Mouse (Mus musculus) CH12.LX (cell line): ENCODE measurements around the gene Gpr3.

Source experiments
- CHD1 ChIP-seq: IDR thresholded peaks from 2 replicates; pipeline ENCODE4 v1.6.1; 2012; ENCODE audit warnings: low read depth, low read length, improper control_type of control experiment, inconsistent platforms
- CTCF ChIP-seq, 2 experiments: IDR thresholded peaks in 1 of 2; conservative IDR thresholded peaks in 1 of 2; 2 replicates each; pipeline ENCODE4 v1.5.1; 2011 to 2012; ENCODE audit warnings: low read depth in 2 of 2, low read length in 2 of 2, improper control_type of control experiment in 1 of 2, inconsistent platforms in 1 of 2, mild to moderate bottlenecking in 1 of 2, moderate library complexity in 1 of 2
- HCFC1 ChIP-seq: IDR thresholded peaks from 2 replicates; pipeline ENCODE4 v1.6.1; 2012; ENCODE audit warnings: low read depth, mild to moderate bottlenecking, inconsistent platforms, low read length, improper control_type of control experiment
- MAX ChIP-seq: IDR thresholded peaks from 2 replicates; pipeline ENCODE4 v1.6.1; 2011; ENCODE audit warnings: low read length, improper control_type of control experiment
- MAZ ChIP-seq: IDR thresholded peaks from 2 replicates; pipeline ENCODE4 v1.6.1; 2012; ENCODE audit warnings: low read depth, mild to moderate bottlenecking, inconsistent platforms, low read length, improper control_type of control experiment, moderate library complexity
- POLR2A ChIP-seq: IDR thresholded peaks from 2 replicates; pipeline ENCODE4 v1.6.1; 2011; ENCODE audit warnings: low read depth, mild to moderate bottlenecking, improper control_type of control experiment, low read length
- SIN3A ChIP-seq: IDR thresholded peaks from 2 replicates; pipeline ENCODE4 v1.6.1; 2012; ENCODE audit warnings: low read length, improper control_type of control experiment, inconsistent platforms
- TBP ChIP-seq: conservative IDR thresholded peaks from 2 replicates; pipeline ENCODE4 v1.6.1; 2011; ENCODE audit warnings: low read depth, low read length, improper control_type of control experiment
- UBTF ChIP-seq: IDR thresholded peaks from 2 replicates; pipeline ENCODE4 v1.6.1; 2012; ENCODE audit warnings: low read depth, mild to moderate bottlenecking, inconsistent platforms, low read length, improper control_type of control experiment, moderate library complexity
- ZMIZ1 ChIP-seq: IDR thresholded peaks from 2 replicates; pipeline ENCODE4 v1.6.1; 2012; ENCODE audit warnings: low read depth, mild to moderate bottlenecking, inconsistent platforms, low read length, improper control_type of control experiment

DNA sequence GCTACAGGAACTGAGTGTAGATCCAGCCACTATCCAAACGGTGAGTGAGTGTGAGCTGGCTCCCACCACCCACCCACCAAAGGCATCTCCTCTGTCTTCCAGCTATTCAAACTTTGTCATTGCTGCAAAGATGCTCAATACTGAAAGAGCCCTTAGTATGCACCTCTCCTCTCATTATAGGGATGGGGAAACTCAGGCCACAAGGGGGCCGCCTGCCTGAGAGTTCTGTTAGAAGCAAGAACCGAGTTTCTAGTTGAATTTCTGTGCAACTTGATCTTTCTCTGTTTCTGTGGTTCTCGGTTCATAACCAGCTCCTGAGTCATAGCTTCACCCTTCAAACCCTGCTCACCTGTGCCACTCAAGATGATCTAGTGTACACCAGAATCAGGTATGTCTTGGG, 39.8 kb upstream of the Gpr3 start:
- TF ChIP-seq CHD1: no peak
- no peak for TF ChIP-seq HCFC1
- TF ChIP-seq TBP: no peak
- no peak for TF ChIP-seq POLR2A
- no peak for TF ChIP-seq UBTF
- peak in 1 of 2 experiments; percentile 56; a peak in 2 of 4 replicates for TF ChIP-seq CTCF (conservative IDR thresholded peaks at IDR 0.05 in 1 of 2, IDR thresholded peaks at IDR 0.05 in 1 of 2; ENCODE audit: low read depth in 2 of 2, low read length in 2 of 2)
- TF ChIP-seq SIN3A: no peak
- TF ChIP-seq MAX: no peak
- TF ChIP-seq MAZ: no peak
- no peak for TF ChIP-seq ZMIZ1
